Mouse (Mus musculus) bone marrow macrophage, adult 2 months (primary cell): ENCODE data around the gene Aldh8a1.

Source experiments
- CTCF ChIP-seq: IDR thresholded peaks from 2 replicates; pipeline ENCODE4 v1.5.1; 2012; ENCODE audit warnings: low read depth, mild to moderate bottlenecking, low read length, moderate library complexity
- POLR2A ChIP-seq: IDR thresholded peaks from 2 replicates; pipeline ENCODE4 v1.6.1; 2012; ENCODE audit warnings: mild to moderate bottlenecking, low read depth, low read length, borderline replicate concordance

GRCm38 (mm10) chr10:21420457-21421424, 43.6 kb downstream of the Aldh8a1 start:
- TF ChIP-seq CTCF: peak; percentile 62; the same call in 1 of the 2 replicates
- no peak for TF ChIP-seq POLR2A
